Mouse (Mus musculus) spleen, adult 18-20 months (tissue): ENCODE measurements at regions not wholly inside any gene's neighbourhood (a gene's known extent, or its start where the extent isn't known, plus 50 kb on each side); places are given as distances from the start of the nearest gene placed in this dataset.

ENCODE experiments used
- DNase-seq, 2 experiments: peaks; one replicate each; pipeline ENCODE4 v3.0.0; 2022; ENCODE audit warnings: mixed read lengths in 2 of 2

DNA sequence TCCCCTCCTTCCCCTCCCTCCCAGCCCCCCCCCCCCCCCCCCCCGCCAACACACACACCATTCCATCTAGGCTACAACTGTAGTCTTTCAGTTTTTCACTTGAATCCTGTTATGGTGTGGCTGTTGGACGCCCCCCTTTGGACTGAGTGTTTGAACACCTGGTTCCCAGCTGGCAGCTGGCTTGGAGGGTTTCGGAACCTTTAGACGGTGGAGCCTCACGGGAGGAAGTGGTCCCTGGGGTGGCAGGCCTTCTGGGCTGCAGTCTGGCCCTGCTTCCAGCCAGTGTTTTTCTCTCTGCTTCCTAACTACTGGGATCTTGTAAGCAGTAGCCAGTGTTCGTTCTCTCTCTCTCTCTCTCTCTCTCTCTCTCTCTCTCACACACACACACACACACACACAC, 101.4 kb upstream of the Arid2 start:
- DNase-seq = no peak

DNA sequence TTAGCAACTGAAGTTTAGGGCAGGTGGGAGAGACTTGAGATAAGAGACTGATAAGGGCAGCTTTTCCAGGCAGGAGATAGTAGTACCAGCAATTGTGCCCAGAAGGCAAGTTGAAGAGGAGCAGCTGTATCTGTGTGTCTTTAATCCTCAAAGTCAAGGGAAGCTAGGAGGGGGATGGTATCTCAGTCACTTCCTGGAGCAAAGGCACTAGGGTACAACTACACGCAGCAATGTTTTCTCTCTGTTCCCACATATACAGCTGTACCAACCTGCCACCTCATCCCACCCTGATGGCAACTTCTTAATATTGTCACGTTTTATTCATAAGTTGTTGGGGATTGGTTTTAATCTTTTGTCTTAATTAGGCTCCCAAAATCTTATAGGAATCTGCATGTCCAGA, 97.8 kb upstream of the Arid2 start:
- DNase-seq = no peak

DNA sequence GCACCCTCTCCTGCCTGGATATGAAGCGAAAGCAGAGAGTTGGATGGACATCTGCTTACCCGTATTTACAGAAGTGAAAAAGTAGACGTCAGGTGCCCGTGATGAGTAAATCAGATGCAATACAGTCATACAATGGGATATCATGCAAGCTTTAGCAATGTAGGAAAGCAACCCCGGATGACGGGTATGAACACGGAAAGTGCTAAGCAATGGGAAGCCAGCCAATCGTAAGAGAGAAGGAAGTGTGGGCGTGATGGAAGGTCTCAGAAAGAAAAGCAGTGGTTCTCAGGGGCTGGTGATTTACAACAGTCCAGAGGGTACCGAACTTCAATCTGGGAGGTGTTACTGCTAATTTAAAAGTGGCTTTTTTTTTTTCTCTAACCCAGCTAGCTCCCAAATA, 89.9 kb upstream of the Arid2 start:
- DNase-seq = no peak

DNA sequence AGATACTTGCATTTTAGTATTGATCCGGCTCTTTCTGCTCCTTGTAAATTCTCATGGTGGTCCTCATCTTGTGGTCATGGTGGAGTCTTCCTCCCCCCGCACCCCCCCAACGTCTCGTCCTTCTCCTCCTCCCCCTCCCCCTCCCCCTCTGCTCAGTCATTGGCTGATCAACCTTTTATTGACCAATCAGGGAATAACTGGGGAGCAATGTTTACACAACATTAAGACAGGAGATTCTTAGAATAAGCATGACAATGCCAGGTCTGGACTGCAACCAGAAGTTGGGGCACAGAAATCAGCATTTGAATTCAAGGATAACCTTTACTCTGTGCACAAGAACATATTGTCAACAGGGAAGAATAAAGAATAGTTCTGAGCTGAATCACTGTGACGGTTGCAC, 89.4 kb upstream of the Arid2 start:
- no peak for DNase-seq

DNA sequence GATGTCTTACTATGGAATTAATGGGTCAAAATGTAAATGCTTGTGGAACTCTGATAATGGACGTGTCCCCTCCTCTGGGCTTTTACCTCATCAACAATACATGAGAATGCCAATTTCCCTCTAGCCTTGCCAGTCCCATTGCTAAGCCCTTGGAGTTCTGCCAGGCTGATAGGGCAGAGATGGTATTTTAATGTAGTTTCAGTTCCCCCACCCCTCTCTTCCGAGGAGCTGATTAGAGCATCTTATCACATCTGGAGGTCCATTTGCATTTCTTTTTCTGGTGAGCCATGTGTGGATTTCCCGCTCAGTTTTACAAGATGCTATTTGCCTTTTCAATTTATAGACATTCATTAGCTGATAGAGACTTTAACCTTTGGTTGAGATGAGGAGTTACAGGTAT, 86.0 kb upstream of the Arid2 start:
- no peak for DNase-seq

DNA sequence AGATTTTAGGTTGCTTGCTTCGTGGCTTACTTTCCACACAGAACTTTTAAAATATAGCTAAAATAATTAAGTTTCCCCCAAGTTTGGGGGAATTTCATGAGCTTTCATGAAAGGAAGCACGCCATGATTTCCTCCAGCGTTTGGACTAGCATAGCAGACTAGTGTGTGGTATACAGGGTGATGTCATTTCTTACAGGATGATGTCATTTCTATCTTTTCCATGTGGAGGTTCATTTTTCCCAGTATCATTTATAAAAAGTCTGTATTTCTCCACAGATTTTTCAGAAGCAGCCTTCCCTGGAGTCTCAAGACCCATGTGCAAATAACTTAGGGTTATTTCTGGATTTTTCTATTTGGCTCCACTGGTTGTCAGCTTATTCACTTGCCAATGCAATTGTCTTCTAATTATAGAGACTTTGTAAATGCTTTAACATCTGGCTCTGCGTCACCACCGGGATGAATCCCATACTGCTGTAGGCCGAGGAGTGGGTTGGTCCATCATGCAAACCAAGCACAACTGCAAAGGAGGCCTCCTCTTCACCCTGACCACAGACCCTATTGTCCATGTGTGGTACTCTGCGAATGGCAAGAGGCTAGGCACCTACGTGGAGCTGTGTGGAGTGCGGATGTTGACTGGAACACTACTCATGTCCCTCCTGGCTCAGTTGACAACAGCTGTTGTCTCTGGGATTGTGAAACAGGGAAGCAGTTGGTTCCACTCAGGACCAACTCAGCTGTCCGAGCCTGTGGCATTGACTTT, 85.4 kb upstream of the Arid2 start:
- no peak for DNase-seq

DNA sequence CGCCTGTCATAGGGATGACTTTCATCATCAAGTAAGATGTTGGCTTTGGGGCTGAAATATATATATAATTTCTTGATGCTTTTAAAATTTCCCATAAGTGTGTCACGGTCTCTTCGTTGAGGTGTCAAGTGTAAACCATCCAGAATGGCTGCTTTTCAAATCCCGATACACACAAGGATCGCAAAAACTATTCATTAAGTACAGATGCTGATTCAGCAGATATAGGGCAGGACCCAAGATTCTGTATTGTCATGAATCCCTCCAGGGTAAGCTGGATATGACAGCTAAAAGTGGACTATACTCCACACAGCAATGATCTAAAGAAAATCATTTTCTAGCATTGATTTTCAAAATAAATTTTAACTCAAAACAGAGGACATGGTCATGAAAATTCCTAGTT, 83.1 kb upstream of the Arid2 start:
- DNase-seq = no peak

DNA sequence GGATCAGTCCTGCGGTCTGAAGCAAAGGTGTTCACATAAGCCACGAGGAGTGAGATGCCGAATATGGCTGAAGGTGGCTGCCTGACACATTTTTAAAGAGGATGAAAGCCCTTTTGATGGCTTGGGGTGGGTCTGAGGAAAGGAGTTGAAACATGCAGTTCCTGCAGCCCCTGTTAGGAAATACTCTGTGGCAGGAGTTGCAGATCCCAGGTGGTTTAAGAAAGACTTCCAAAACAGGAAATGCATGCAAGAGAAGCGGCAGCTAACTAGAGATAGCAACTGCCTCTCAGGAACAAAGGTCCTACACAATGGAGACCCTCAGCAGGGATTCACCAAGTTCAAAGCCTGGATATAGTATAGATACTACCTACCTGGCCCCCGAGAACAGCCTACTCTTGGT, 82.7 kb upstream of the Arid2 start:
- DNase-seq = no peak

DNA sequence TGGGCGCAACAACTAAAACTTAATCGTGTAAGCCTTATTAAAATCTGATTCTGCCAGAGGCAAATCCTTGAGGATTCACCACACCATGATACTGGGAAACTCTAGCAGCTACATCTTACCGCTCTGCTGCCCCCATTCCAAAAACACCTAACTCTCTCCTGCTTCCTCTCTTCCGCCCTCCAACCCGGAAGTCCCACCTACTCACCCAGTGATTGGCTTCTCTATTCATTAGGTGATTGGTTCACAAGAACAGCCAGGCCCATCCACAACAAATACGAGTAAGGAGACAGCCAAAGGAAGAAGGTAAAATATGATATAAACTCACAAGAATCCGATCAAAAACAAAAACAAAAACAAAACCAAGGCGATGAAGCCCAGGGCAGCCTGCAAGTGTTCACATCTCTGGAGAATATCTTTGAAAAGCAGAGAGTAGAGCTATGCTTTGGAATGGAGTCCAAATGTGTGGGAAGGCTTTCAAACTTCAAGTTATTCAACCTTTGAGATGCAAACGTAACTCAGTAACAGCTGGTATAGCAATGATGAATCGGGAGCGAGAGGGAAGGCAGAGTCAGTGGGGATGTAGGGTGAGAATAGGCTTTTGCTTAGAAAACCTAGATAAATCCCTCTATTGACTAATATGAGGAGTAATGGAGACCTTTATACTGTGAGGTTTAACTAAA, 76.5 kb upstream of the Arid2 start:
- no peak for DNase-seq

DNA sequence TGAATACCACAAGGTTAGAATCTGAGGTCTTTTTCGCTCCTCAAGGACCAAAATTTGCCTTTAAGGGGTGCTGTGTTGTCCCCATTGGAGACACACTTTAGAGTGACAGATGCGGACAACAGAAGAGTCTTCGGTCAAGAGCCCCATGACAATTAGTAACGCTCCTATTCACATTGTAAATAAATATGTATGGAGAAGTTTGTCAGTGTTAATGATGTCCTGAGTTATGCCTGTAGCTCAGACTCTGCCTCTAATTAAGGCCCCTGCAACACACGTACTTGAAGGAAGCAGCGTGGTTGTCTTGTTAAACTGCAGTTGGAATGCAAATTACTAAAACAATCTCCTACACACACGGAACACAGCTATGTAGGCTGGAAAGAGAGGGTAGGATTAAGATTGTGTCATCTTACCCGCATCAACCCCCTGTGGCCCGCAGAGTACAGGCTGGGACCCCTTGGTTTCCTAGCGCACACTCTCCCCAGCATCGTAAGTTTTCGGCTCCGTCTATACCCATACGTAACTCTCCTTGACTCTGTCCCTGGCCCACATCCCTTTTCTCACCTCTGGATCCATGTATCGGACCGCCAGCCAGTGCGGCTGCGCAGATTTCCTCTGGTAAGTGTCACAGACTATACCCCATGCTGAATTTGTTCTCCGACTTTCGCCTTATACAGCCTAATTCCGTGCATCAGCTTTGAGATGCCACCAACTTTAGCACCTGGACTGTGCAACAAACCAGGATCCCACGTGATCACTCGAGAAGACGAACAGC, 73.6 kb upstream of the Arid2 start:
- DNase-seq = no peak

DNA sequence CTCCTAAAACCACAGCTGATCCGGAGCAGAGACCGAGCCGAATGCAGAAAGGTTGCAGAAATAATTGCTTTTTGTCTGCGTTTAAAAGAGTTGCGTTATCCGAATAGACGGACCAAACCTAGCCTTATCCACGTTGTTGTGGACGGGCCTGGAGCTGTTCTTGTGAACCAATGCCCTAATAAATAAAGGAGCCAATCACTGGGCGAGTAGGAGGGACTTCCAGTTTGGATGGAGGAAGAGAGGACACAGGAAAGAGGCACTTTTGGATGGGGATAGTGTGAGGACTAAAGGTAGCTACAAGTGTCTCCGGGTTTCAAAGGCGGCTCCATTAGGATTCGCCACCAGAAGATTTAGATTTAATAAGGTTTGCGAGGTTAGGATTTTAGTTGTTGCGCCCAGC, 69.4 kb upstream of the Arid2 start:
- no peak for DNase-seq

DNA sequence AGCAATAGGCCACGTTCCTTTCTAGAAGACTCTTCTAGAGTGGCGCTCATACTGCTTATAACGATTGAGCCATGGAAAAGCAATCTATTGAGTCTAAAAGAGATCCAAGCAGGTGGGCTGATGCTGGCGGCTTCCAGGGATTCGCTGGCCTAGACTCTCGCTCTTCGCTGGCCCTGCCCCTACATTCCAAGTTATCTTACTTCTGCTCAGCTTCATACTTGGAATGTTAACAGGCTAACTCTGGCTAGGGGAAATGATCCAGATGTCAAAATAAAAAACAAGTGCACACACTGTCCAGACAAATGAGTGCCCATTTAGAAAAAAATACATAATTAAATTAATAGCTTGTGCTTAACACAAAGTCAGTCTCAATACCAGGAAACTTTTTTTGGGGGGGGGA, 67.6 kb upstream of the Arid2 start:
- DNase-seq = no peak

DNA sequence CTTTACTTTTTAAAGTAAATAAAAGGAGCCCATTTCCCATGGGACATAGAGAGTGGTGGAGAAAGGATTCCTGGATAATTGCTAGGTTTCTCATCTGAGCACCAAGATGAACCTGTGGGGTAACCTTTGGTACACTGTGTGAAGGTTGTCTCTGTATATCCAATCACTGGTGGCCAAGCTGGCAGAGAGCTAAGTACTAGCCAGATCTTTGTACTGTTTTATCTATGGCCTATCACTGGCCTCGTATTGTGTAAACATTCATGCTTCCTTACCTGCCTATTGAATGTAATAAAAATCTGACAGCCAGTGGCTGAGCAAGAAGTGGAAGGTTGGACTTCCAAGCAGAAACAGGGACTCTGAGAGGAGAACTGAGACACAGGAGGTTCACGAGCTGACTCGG, 55.3 kb upstream of the Arid2 start:
- no peak for DNase-seq

DNA sequence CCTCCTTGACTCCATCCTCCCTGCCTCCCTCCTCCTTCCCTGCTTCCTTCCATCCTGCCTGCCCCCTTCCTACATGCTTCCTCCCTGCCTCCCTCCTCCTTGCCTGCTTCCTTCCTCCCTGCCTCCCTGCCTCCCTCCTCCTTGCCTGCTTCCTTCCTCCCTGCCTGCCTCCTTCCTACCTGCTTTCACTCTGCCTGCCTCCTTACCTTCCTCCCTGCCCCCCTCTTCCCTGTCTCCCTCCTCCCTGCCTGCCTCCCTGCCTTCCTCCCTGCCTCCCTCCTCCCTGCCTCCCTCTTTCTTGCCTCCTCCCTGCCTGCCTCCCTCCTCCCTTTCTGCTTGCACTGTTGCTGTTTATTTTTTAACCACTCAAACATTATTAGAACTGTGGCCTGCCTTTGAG, 54.2 kb upstream of the Arid2 start:
- DNase-seq = no peak

DNA sequence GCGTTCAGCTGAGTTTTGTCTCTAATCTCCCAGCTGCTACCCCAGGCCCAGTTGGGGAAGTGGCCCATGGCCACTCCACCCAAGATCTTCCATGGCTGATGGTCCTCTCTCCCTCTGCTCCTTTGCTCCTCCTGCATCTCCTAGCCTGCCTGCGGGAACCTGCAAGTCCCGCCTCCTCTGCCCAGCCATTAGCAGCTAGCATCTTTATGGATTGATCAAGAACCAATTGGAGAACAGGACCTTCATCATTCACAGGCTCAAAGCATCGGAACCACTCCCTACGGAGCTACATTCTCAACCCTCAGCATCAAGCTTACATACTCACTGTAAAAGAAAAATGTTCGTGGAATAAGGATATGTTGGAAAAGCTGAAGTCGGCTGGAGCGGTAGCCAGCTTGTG, 52.5 kb upstream of the Arid2 start:
- no peak for DNase-seq
